Mouse (Mus musculus) cortical plate, adult 2 months (tissue): ENCODE results near the gene Rec114. TPM values are rescaled to one million over a fixed set of nuclear protein-coding genes. Genes with fewer than 3 reads are reported as not detected.

Experiments used
- H3K27ac ChIP-seq: fragments of 200-500 bp; 2 replicates; pipeline ENCODE4 v1.5.1; 2012; ENCODE audit warnings: low read length, control low read depth, inconsistent platforms; ENCODE audit not compliant: insufficient read depth
- H3K4me1 ChIP-seq: fragments of 200-500 bp; 2 replicates; pipeline ENCODE4 v1.6.1; 2011; ENCODE audit warnings: low read length; ENCODE audit not compliant: control insufficient read depth, insufficient read depth
- H3K4me3 ChIP-seq: fragments of 200-500 bp; 2 replicates; pipeline ENCODE4 v1.5.1; 2011; ENCODE audit warnings: mild to moderate bottlenecking, low read length, control low read depth; ENCODE audit not compliant: insufficient read depth
- CTCF ChIP-seq: fragments of 200-500 bp; IDR thresholded peaks from 2 replicates; pipeline ENCODE4 v1.5.1; 2011; ENCODE audit warnings: mild to moderate bottlenecking, control low read depth, low read length; ENCODE audit not compliant: insufficient read depth; ENCODE audit errors: extremely low read depth
- POLR2A ChIP-seq: fragments of 200-500 bp; IDR thresholded peaks from 2 replicates; pipeline ENCODE4 v1.6.1; 2011; ENCODE audit warnings: mild to moderate bottlenecking, low read length, control low read depth; ENCODE audit not compliant: insufficient read depth; ENCODE audit errors: extremely low read depth
- polyA plus RNA-seq: library from polyadenylated mRNA; depleted of rRNA; stranded (reverse); fragments of >200 nt; gene quantifications from 2 replicates; pipeline ENCODE4 v1.2.3, GENCODE M21; 2012

Gene Rec114
- polyA plus RNA-seq, 1 experiment, result 0.29 TPM

DNA sequence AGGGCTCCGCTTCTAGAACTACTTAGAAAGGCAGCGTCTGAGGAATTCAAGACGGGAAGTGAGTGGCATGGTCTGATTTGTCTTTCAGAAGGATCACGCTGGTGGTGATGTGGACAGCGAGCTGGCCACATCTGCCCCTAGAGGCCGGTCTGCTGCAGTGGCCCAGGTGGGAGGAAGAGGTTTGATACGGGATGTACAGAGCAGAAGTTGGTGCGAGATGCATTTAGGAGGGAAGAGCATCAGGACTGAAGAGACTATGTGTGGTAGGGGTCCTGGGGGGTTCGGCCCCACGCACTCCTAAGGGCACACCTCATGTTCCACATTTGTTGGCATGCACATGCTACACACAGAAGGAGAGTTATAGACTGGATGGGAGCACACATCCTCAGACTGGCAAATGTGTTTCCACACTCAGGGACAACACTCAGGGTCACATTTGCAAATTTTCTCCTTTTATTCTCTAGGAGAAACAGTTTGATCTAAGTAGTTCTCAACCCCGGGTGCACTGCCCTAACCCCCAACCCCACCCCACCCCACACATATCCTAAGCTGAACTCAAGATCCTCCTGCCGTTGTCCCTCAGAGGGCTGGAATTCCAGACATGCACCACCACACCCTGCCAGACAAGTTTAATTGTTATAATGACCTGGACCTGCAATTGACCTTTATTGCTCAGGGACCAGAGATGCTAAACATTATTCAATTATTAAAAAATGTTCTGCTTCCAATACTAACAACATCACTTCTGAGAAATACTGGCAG lies 12.8 kb upstream of the Rec114 start:
- TF ChIP-seq CTCF (no peak), POLR2A (no peak)
- no peak overlapping the region for H3K27ac ChIP-seq
- no peak overlapping the region for H3K4me3 ChIP-seq
- peaks cover 1% of the 10 kb centered on the region; the same call in 1 of the 2 replicates for H3K4me1 ChIP-seq

GRCm38 (mm10) chr9:58753606-58754005 lies 9.8 kb upstream of the Rec114 start:
- TF ChIP-seq POLR2A, result no peak
- TF ChIP-seq CTCF, result no peak
- H3K27ac ChIP-seq, result no peak overlapping the region
- no peak overlapping the region for H3K4me3 ChIP-seq
- H3K4me1 ChIP-seq, result 0 out of 2 replicates have a peak, but pooled peaks cover 1% of the 10 kb centered on the region

DNA sequence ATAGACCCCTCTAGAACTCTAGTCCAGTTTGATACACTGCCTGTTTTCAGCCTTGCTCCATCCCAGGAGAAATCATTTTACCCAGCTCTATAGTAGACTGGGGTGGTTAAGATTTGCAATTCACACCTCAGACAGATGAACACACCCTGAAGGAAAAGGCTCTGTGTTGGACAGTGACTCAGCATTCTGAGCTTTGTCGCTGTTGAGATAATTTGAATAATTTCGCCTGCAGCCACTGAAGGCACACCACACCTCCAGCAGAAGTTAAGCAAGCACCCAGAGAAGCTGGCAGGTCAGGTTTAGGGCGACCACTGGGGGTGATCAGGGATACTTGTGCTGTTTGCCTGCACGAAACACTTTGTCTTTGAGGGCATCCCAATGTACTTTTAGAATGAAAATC lies 4.4 kb upstream of the Rec114 start:
- no peak overlapping the region for H3K4me3 ChIP-seq
- H3K27ac ChIP-seq, result no peak overlapping the region
- TF ChIP-seq CTCF (no peak), POLR2A (no peak)
- H3K4me1 ChIP-seq, result no peaks in the 10 kb centered on the region

GRCm38 (mm10) chr9:58747328-58747755 lies 3.6 kb upstream of the Rec114 start:
- Histone ChIP-seq H3K4me1 (no peaks in the 10 kb centered on the region), H3K27ac (no peak overlapping the region), H3K4me3 (no peak overlapping the region)
- TF ChIP-seq POLR2A (no peak), CTCF (no peak)

- H3K27ac ChIP-seq, result no peak overlapping the region
- TF ChIP-seq POLR2A (no peak), CTCF (no peak)
- H3K4me1 ChIP-seq, result no peaks in the 10 kb centered on the region
- H3K4me3 ChIP-seq, result no peak overlapping the region
Measured at GRCm38 (mm10) chr9:58742692-58743091, 1.1 kb downstream of the Rec114 start.

DNA sequence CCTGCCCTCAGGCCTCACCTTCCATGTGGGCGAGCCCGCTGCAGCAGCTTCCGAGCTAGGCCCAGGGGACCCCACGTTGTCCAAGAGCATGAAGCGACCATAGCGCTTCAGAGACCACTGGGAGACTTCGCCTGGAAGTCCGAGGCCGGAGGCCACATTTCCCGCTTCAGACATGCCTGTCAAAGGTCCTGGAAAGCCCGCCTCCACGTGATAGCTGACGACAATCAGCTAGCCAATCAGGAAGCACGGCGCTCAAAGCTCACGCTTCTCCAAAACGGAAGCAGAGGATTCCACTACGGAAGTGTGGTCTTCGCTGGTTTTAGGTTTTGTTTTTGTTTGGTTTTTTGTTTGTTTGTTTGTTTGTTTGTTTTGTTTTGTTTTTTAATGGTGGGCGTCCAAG lies 2.4 kb downstream of the Rec114 start:
- Histone ChIP-seq H3K27ac (no peak overlapping the region), H3K4me3 (no peak overlapping the region), H3K4me1 (no peaks in the 10 kb centered on the region)
- TF ChIP-seq POLR2A (no peak), CTCF (no peak)

DNA sequence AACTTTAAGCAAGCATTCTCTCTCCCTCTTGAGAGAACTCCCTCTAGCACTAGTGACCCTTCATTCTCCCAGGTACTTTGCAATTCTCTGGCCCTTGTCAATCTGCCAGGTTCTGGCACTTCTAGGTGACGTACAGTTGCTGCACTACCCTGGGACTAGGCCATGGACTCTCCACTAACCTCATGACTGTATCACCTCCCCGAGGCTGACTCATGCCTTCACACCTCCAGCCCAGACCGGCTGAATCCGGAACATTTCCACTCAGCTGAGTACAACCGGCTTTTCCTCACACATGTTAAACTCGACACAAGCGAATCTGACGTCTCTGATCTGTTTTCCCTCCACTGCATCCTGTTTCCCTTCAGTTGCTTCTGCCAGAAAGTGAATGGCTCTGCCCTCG lies 4.0 kb downstream of the Rec114 start:
- no peak overlapping the region for H3K27ac ChIP-seq
- H3K4me3 ChIP-seq, result no peak overlapping the region
- no peaks in the 10 kb centered on the region for H3K4me1 ChIP-seq
- no peak for TF ChIP-seq POLR2A
- TF ChIP-seq CTCF, result no peak

GRCm38 (mm10) chr9:58723165-58723564 lies 20.6 kb downstream of the Rec114 start:
- no peak overlapping the region for H3K27ac ChIP-seq
- no peak overlapping the region for H3K4me3 ChIP-seq
- no peaks in the 10 kb centered on the region for H3K4me1 ChIP-seq
- no peak for TF ChIP-seq POLR2A
- no peak for TF ChIP-seq CTCF

DNA sequence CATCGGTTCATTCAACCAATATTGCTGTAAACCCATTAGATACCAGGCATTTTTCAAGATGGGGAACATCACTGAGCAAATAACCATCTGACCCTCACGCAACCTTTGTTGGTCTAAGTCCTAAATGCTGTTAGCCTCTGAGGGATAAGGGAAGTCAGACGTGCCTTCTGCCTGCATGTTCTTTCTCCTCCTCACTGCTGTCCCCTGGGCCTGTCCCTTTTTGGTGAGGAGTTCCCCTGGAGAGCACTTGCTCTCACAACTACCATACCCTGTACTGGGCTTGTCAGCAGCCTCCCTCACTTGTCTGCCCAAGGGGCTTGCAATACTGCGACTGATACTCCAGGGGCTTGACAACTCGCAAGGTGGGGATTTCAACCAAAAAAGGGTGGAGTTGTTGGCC lies 21.6 kb downstream of the Rec114 start:
- no peak overlapping the region for H3K27ac ChIP-seq
- no peak overlapping the region for H3K4me3 ChIP-seq
- no peak for TF ChIP-seq POLR2A
- H3K4me1 ChIP-seq, result no peaks in the 10 kb centered on the region

DNA sequence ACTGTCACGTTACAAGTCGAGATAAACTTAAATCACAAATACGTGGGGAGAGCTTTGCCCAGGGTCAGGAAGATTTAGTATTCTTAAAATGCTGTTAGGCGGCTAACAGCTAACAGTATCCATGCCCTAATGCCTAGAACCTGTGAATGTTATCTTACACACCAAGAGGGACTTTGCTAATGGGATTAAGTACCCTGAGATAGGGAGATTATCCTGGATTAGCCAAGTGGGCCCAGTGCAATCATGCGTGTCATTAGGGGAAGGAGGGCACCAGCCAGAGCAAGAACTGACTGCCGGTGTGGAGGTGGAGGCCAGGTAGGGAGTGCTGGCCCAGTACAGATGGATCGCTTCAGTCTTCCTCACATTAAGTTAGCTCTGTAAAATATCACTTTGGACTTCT lies 22.7 kb downstream of the Rec114 start:
- no peak for TF ChIP-seq CTCF
- TF ChIP-seq POLR2A, result no peak
- H3K27ac ChIP-seq, result no peak overlapping the region
- H3K4me3 ChIP-seq, result no peak overlapping the region
- H3K4me1 ChIP-seq, result no peaks in the 10 kb centered on the region
